Mouse (Mus musculus) liver, postnatal 0 days (tissue): ENCODE results near the gene Dnaja3. TPM values are rescaled to one million over a fixed set of nuclear protein-coding genes. Genes with fewer than 3 reads are reported as not detected.

Experiments used
- ATAC-seq: fragments of 200-750 bp; cut with Nextera tagmentation; 2 replicates; pipeline ENCODE4 v1.8.0; 2017; ENCODE audit warnings: mild to moderate bottlenecking, moderate library complexity
- DNase-seq: peaks from one replicate; pipeline ENCODE4 v3.0.0-alpha.2; 2016
- H3K27ac ChIP-seq: fragments of 300-500 bp; sonication (generic); 2 replicates; pipeline ENCODE4 v1.5.1; 2014; ENCODE audit warnings: antibody characterized with exemption, moderate library complexity, mild to moderate bottlenecking, low read depth
- H3K27me3 ChIP-seq: fragments of 300-500 bp; sonication (generic); 2 replicates; pipeline ENCODE4 v1.6.1; 2014; ENCODE audit warnings: low read length, control low read depth, mixed read lengths; ENCODE audit not compliant: insufficient read depth
- H3K36me3 ChIP-seq: fragments of 300-500 bp; sonication (generic); replicated peaks from 2 replicates; pipeline ENCODE4 v1.6.1; 2014; ENCODE audit warnings: mild to moderate bottlenecking, control low read depth, low read length, moderate library complexity, mixed read lengths; ENCODE audit not compliant: insufficient read depth
- H3K4me1 ChIP-seq: fragments of 300-500 bp; sonication (generic); 2 replicates; pipeline ENCODE4 v1.6.1; 2014; ENCODE audit warnings: antibody characterized with exemption, mild to moderate bottlenecking, control low read depth; ENCODE audit not compliant: insufficient read depth
- H3K4me2 ChIP-seq: fragments of 300-500 bp; sonication (generic); 2 replicates; pipeline ENCODE4 v1.6.1; 2014; ENCODE audit warnings: low read depth, mild to moderate bottlenecking, low read length, moderate library complexity, mixed read lengths
- H3K4me3 ChIP-seq: fragments of 300-500 bp; sonication (generic); 2 replicates; pipeline ENCODE4 v1.5.1; 2014; ENCODE audit warnings: low read depth, low read length
- H3K9ac ChIP-seq: fragments of 300-500 bp; sonication (generic); replicated peaks from 2 replicates; pipeline ENCODE4 v1.6.1; 2014; ENCODE audit warnings: mild to moderate bottlenecking, moderate library complexity
- H3K9me3 ChIP-seq: fragments of 300-500 bp; sonication (generic); 2 replicates; pipeline ENCODE4 v1.6.1; 2016; ENCODE audit warnings: mild to moderate bottlenecking, control low read depth, low read length, mixed read lengths
- CTCF ChIP-seq: sonication (generic); IDR thresholded peaks from 2 replicates; pipeline ENCODE4 v1.5.1; 2016; ENCODE audit warnings: antibody characterized with exemption, low read depth
- EP300 ChIP-seq: IDR thresholded peaks from 2 replicates; pipeline ENCODE4 v1.6.1; 2016; ENCODE audit warnings: antibody characterized with exemption, low read depth, mild to moderate bottlenecking
- WGBS: fragments of 180-500 bp; shearing (Covaris S2); extraction: QIAGEN DNeasy Blood & Tissue Kit; methylation state at CpG from one replicate; pipeline ENCODE4 v1.1.7; 2014; ENCODE audit not compliant: insufficient replicate concordance; 5-methylcytosine and 5-hydroxymethylcytosine counted together
- polyA plus RNA-seq: library from polyadenylated mRNA; unstranded; fragments of >200 nt; fragmentation: Nextera tagmentation; extraction: Ambion mirVana; gene quantifications from 2 replicates; pipeline ENCODE4 v1.2.1, GENCODE M21; 2015

Dnaja3 gene
- polyA plus RNA-seq, 1 experiment from 2014 or later = 70.5 TPM

GRCm38 (mm10) chr16:4727963-4728362 lies 88.2 kb downstream of the Dnaja3 start:
- no peaks in the 10 kb centered on the region for H3K9me3 ChIP-seq
- no peaks in the 10 kb centered on the region for H3K27me3 ChIP-seq
- H3K27ac ChIP-seq = 0 out of 2 replicates have a peak overlapping the region, but pooled peaks have one; percentile 36
- no peak for ATAC-seq
- H3K36me3 ChIP-seq = no peaks in the 10 kb centered on the region; the same call in 1 of the 2 replicates
- WGBS = 10% methylated on average over 1 of the region's 1 CpGs
- TF ChIP-seq CTCF (no peak), EP300 (no peak)
- H3K4me1 ChIP-seq = peaks cover 42% of the 10 kb centered on the region
- no peak for DNase-seq
- H3K9ac ChIP-seq = peak overlapping the region; percentile 39; the same call in 1 of the 2 replicates
- peak overlapping the region; percentile 90 for H3K4me2 ChIP-seq
- H3K4me3 ChIP-seq = peak overlapping the region; percentile 92

GRCm38 (mm10) chr16:4730776-4731358 lies 91.1 kb downstream of the Dnaja3 start:
- H3K36me3 ChIP-seq = no peaks in the 10 kb centered on the region; the same call in 1 of the 2 replicates
- no peak overlapping the region for H3K27ac ChIP-seq
- no peak overlapping the region for H3K9ac ChIP-seq
- no peak overlapping the region for H3K4me2 ChIP-seq
- H3K9me3 ChIP-seq = no peaks in the 10 kb centered on the region
- no peak overlapping the region for H3K4me3 ChIP-seq
- TF ChIP-seq CTCF (no peak), EP300 (no peak)
- DNase-seq (no peak), ATAC-seq (no peak)
- peaks cover 38% of the 10 kb centered on the region for H3K4me1 ChIP-seq
- H3K27me3 ChIP-seq = no peaks in the 10 kb centered on the region
- 73% methylated on average over 3 of the region's 3 CpGs for WGBS

GRCm38 (mm10) chr16:4736262-4736661 lies 96.5 kb downstream of the Dnaja3 start:
- no peak for DNase-seq
- TF ChIP-seq CTCF (no peak), EP300 (no peak)
- Histone ChIP-seq H3K4me1 (0 out of 2 replicates have a peak, but pooled peaks cover 11% of the 10 kb centered on the region), H3K36me3 (no peaks in the 10 kb centered on the region), H3K27me3 (no peaks in the 10 kb centered on the region), H3K9me3 (no peaks in the 10 kb centered on the region), H3K9ac (no peak overlapping the region), H3K4me2 (no peak overlapping the region), H3K4me3 (no peak overlapping the region), H3K27ac (no peak overlapping the region)
- WGBS = 59% methylated on average over 2 of the region's 2 CpGs
- ATAC-seq = no peak

- H3K4me1 ChIP-seq = 0 out of 2 replicates have a peak, but pooled peaks cover 6% of the 10 kb centered on the region
- H3K9ac ChIP-seq = no peak overlapping the region
- no peak overlapping the region for H3K27ac ChIP-seq
- ATAC-seq = no peak
- H3K36me3 ChIP-seq = peaks cover 4% of the 10 kb centered on the region; the same call in 1 of the 2 replicates
- H3K4me2 ChIP-seq = no peak overlapping the region
- 71% methylated on average over 2 of the region's 2 CpGs for WGBS
- TF ChIP-seq CTCF (no peak), EP300 (no peak)
- H3K9me3 ChIP-seq = no peaks in the 10 kb centered on the region
- no peak overlapping the region for H3K4me3 ChIP-seq
- DNase-seq = no peak
- no peaks in the 10 kb centered on the region for H3K27me3 ChIP-seq
Observed at GRCm38 (mm10) chr16:4739994-4740393, 100.2 kb downstream of the Dnaja3 start.

DNA sequence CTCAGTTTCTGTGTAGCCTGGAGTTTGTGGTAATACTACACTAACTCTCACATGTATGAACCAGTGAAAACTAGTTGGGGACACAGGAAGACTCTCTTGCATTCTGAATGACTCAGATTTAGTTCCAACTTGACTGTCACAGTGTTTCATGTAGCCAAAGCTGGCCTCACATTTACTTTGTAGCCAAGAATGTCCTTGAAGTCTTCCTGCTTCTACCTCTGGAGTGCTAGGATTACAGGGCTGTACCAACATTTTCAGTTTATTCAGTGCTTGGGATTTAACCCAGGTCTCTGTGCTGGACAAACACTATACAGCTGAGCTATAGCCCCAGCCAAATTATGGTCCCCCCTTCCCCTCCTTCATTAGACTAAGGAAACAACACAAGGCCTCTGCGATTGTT lies 102.4 kb downstream of the Dnaja3 start:
- ATAC-seq (no peak), DNase-seq (no peak)
- peaks cover 4% of the 10 kb centered on the region; the same call in 1 of the 2 replicates for H3K36me3 ChIP-seq
- no peak overlapping the region for H3K4me3 ChIP-seq
- no peak overlapping the region for H3K4me2 ChIP-seq
- no peaks in the 10 kb centered on the region for H3K4me1 ChIP-seq
- H3K9me3 ChIP-seq = no peaks in the 10 kb centered on the region
- TF ChIP-seq EP300 (no peak), CTCF (no peak)
- 92% methylated on average over 1 of the region's 1 CpGs for WGBS
- H3K27me3 ChIP-seq = no peaks in the 10 kb centered on the region
- H3K27ac ChIP-seq = no peak overlapping the region
- no peak overlapping the region for H3K9ac ChIP-seq

- WGBS = 77% methylated on average over 3 of the region's 3 CpGs
- H3K4me1 ChIP-seq = peaks cover 6% of the 10 kb centered on the region; the same call in 1 of the 2 replicates
- TF ChIP-seq CTCF (no peak), EP300 (no peak)
- H3K27me3 ChIP-seq = no peaks in the 10 kb centered on the region
- H3K4me3 ChIP-seq = no peak overlapping the region
- ATAC-seq = no peak
- H3K27ac ChIP-seq = no peak overlapping the region
- no peaks in the 10 kb centered on the region for H3K36me3 ChIP-seq
- H3K4me2 ChIP-seq = no peak overlapping the region
- H3K9ac ChIP-seq = no peak overlapping the region
- no peaks in the 10 kb centered on the region for H3K9me3 ChIP-seq
- no peak for DNase-seq
Observed at GRCm38 (mm10) chr16:4752155-4752554, 112.4 kb downstream of the Dnaja3 start.
